33 mouse cellular contexts compared by ENCODE assay signal in the genomic region with DNA sequence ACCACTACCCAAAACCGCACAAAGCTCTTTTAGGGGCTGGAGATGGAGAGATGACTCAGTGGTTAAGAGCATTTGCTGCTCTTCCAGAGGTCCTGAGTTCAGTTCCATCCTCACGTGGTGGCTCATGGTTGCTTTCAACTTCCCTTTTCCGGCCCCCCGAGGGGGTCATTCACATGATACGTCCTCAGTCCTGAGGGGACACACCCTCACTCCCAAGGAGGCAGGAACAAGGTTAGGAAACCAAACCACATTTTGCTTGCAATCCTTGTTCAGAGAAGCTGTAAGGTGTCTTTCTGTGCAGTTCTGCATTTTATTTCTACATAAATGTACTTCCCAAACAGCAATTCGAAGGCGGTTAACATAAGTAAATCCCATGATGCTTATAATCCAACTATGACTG. TPM values are rescaled to one million over a fixed set of nuclear protein-coding genes. Genes with fewer than 3 reads are reported as not detected.
"Had no signal": no experiment of that assay in that cellular context is flagged by ENCODE, and none has a peak within 500 bp of the region (broad histone marks: within the 10 kb centered on the region; RNA-seq: fewer than 3 reads in every experiment).

No protein-coding gene starts in this region.

- H3K4me1 ChIP-seq: limb, embryonic 10.5 days; limb, embryonic 13.5 days; liver, embryonic 13.5 days; lung, embryonic 15.5 days; neural tube, embryonic 13.5 days had no signal

- ATAC-seq: inflammation-experienced regulatory T-cells, adult 6 months; intestine, embryonic 16.5 days had no signal

- DNase-seq: kidney, adult 18-20 months; kidney, adult 9 months; kidney, postnatal 14 days; kidney, postnatal 4 days; layer of hippocampus, adult 9-11 months; liver; liver, embryonic 13.5 days; midbrain, embryonic 14.5 days; retina, postnatal 1 day; thymus, adult 2 months; thymus, postnatal 14 days; thymus, postnatal 4 days had no signal

- H3K27me3 ChIP-seq: limb, embryonic 13.5 days; lung, embryonic 15.5 days; neural tube, embryonic 13.5 days had no signal

- H3K9ac ChIP-seq: limb, embryonic 13.5 days; liver, embryonic 13.5 days; lung, embryonic 15.5 days; neural tube, embryonic 13.5 days had no signal

- H3K9me3 ChIP-seq: limb, embryonic 10.5 days; limb, embryonic 13.5 days; liver, embryonic 13.5 days; lung, embryonic 15.5 days; neural tube, embryonic 13.5 days had no signal

- H3K27ac ChIP-seq: limb, embryonic 10.5 days; limb, embryonic 13.5 days; liver, embryonic 13.5 days; lung, embryonic 15.5 days; macrophage; neural tube, embryonic 13.5 days; stomach, postnatal 0 days had no signal

- H3K36me3 ChIP-seq: limb, embryonic 10.5 days; limb, embryonic 13.5 days; liver, embryonic 13.5 days; lung, embryonic 15.5 days; neural tube, embryonic 13.5 days had no signal

- H3K4me3 ChIP-seq: limb, embryonic 10.5 days; limb, embryonic 13.5 days; liver, embryonic 13.5 days; lung, embryonic 15.5 days; myocyte; neural tube, embryonic 13.5 days had no signal

- H3K4me2 ChIP-seq: limb, embryonic 13.5 days; liver, embryonic 13.5 days; lung, embryonic 15.5 days; midbrain, embryonic 11.5 days; neural tube, embryonic 13.5 days had no signal

RNA-seq across cellular contexts. Expression of a gene that starts 14.4 kb away (rescaled TPM):
- total RNA-seq: megakaryocyte-erythroid progenitor cell, adult 5-6 weeks had no signal
- polyA plus RNA-seq: liver, embryonic 13.5 days; liver, embryonic 16.5 days; macrophage; midbrain, embryonic 11.5 days had no signal

RNA-seq across cellular contexts. Expression of a gene that starts 55.3 kb away (rescaled TPM):
- total RNA-seq: layer of hippocampus, adult 18-20 months; layer of hippocampus, postnatal 25 days; left cerebral cortex, adult 18-20 months; left cerebral cortex, postnatal 25 days; megakaryocyte-erythroid progenitor cell, adult 5-6 weeks; midbrain, postnatal 0 days; neutrophil, adult 5-6 weeks had no signal
- polyA plus RNA-seq: inflammation-experienced regulatory T-cells, adult 6 months; intestine, embryonic 16.5 days; limb, embryonic 10.5 days; liver, embryonic 13.5 days; liver, embryonic 16.5 days; lung, embryonic 15.5 days; macrophage; midbrain, embryonic 11.5 days; midbrain, embryonic 14.5 days; midbrain, postnatal 0 days; myocyte; neural tube, embryonic 13.5 days; small intestine, adult 2 months; stomach, embryonic 14.5 days; stomach, postnatal 0 days; thymus, adult 2 months had no signal

RNA-seq across cellular contexts. Expression of a gene that starts 57.4 kb away (rescaled TPM):
- total RNA-seq: layer of hippocampus, adult 18-20 months; layer of hippocampus, postnatal 25 days; left cerebral cortex, adult 18-20 months; left cerebral cortex, postnatal 25 days; megakaryocyte-erythroid progenitor cell, adult 5-6 weeks; midbrain, postnatal 0 days had no signal
- polyA plus RNA-seq: intestine, embryonic 16.5 days; kidney, embryonic 16.5 days; limb, embryonic 10.5 days; liver, embryonic 13.5 days; lung, embryonic 15.5 days; midbrain, embryonic 11.5 days; midbrain, embryonic 14.5 days; midbrain, postnatal 0 days; neural tube, embryonic 13.5 days; stomach, embryonic 14.5 days had no signal
